Mouse (Mus musculus) midbrain, embryonic 14.5 days (tissue): ENCODE results near the gene Coq8a. TPM values are rescaled to one million over a fixed set of nuclear protein-coding genes. Genes with fewer than 3 reads are reported as not detected.

Source experiments
- ATAC-seq: fragments of 200-750 bp; cut with Nextera tagmentation; 2 replicates; pipeline ENCODE4 v1.8.0; 2017; ENCODE audit warnings: moderate number of reproducible peaks, moderate library complexity; ENCODE audit not compliant: low FRiP score, low TSS enrichment
- DNase-seq: peaks from one replicate; pipeline ENCODE4 v3.0.0-alpha.2; 2015
- H3K27ac ChIP-seq: fragments of 300-500 bp; sonication (generic); replicated peaks from 2 replicates; pipeline ENCODE4 v1.5.1; 2014; ENCODE audit warnings: mild to moderate bottlenecking, low read depth, low read length, moderate library complexity
- H3K27me3 ChIP-seq: fragments of 300-500 bp; sonication (generic); 2 replicates; pipeline ENCODE4 v1.6.1; 2014; ENCODE audit warnings: low read length, control low read depth, mixed read lengths; ENCODE audit not compliant: control insufficient read depth, insufficient read depth
- H3K36me3 ChIP-seq: fragments of 300-500 bp; sonication (generic); 2 replicates; pipeline ENCODE4 v1.6.1; 2014; ENCODE audit warnings: low read length, control low read depth; ENCODE audit not compliant: control insufficient read depth, insufficient read depth
- H3K4me1 ChIP-seq: fragments of 300-500 bp; sonication (generic); 2 replicates; pipeline ENCODE4 v1.6.1; 2014; ENCODE audit warnings: mild to moderate bottlenecking, antibody characterized with exemption, low read length, control low read depth; ENCODE audit not compliant: control insufficient read depth, insufficient read depth
- H3K4me2 ChIP-seq: fragments of 300-500 bp; sonication (generic); 2 replicates; pipeline ENCODE4 v1.6.1; 2014; ENCODE audit warnings: mild to moderate bottlenecking, low read length, moderate library complexity
- H3K4me3 ChIP-seq: fragments of 300-500 bp; sonication (generic); replicated peaks from 2 replicates; pipeline ENCODE4 v1.5.1; 2014; ENCODE audit warnings: low read depth, low read length
- H3K9ac ChIP-seq: fragments of 300-500 bp; sonication (generic); replicated peaks from 2 replicates; pipeline ENCODE4 v1.6.1; 2014; ENCODE audit warnings: mild to moderate bottlenecking, low read length, moderate library complexity
- H3K9me3 ChIP-seq: fragments of 300-500 bp; sonication (generic); 2 replicates; pipeline ENCODE4 v1.6.1; 2016; ENCODE audit warnings: low read length, control low read depth, mixed read lengths; ENCODE audit not compliant: control insufficient read depth
- WGBS: fragments of 180-500 bp; shearing (Covaris S2); extraction: QIAGEN DNeasy Blood & Tissue Kit; methylation state at CpG from one replicate; pipeline ENCODE4 v1.1.7; 2014; 5-methylcytosine and 5-hydroxymethylcytosine counted together
- polyA plus RNA-seq: library from polyadenylated mRNA; unstranded; fragments of >200 nt; fragmentation: Nextera tagmentation; extraction: Ambion mirVana; gene quantifications from 2 replicates; pipeline ENCODE4 v1.2.1, GENCODE M21; 2014

Gene Coq8a
- polyA plus RNA-seq, 1 experiment from 2014 or later, result 2.1 TPM

GRCm38 (mm10) chr1:180226766-180227165 is 27.4 kb upstream of the Coq8a start:
- Histone ChIP-seq H3K36me3 (no peaks in the 10 kb centered on the region), H3K27ac (peak overlapping the region; percentile 73), H3K4me1 (no peaks in the 10 kb centered on the region; the same call in 1 of the 2 replicates), H3K4me2 (peak overlapping the region; percentile 59), H3K9ac (no peak overlapping the region), H3K27me3 (no peaks in the 10 kb centered on the region), H3K4me3 (no peak overlapping the region), H3K9me3 (no peaks in the 10 kb centered on the region)
- ATAC-seq (no peak), DNase-seq (no peak)
- WGBS, result 83% methylated on average over 3 of the region's 3 CpGs

- 17% methylated on average over 12 of the region's 12 CpGs for WGBS
- Histone ChIP-seq H3K27ac (peak overlapping the region; percentile 73), H3K9me3 (no peaks in the 10 kb centered on the region), H3K36me3 (no peaks in the 10 kb centered on the region), H3K4me1 (no peaks in the 10 kb centered on the region; the same call in 1 of the 2 replicates), H3K27me3 (no peaks in the 10 kb centered on the region), H3K9ac (peak overlapping the region; percentile 55), H3K4me2 (peak overlapping the region; percentile 59), H3K4me3 (peak overlapping the region; percentile 40)
- ATAC-seq (peak; percentile 64; the same call in 1 of the 2 replicates), DNase-seq (peak; percentile 51)
These were observed 26.9 kb upstream of the Coq8a start for GRCm38 (mm10) chr1:180226221-180226713.

GRCm38 (mm10) chr1:180225500-180226220 is 26.3 kb upstream of the Coq8a start:
- H3K27me3 ChIP-seq, result no peaks in the 10 kb centered on the region
- H3K9ac ChIP-seq, result peak overlapping the region; percentile 55
- peak; percentile 83 for DNase-seq
- no peaks in the 10 kb centered on the region for H3K36me3 ChIP-seq
- ATAC-seq, result peak; percentile 79; the same call in 1 of the 2 replicates
- peak overlapping the region; percentile 40 for H3K4me3 ChIP-seq
- WGBS, result 16% methylated on average over 21 of the region's 21 CpGs
- peak overlapping the region; percentile 73 for H3K27ac ChIP-seq
- H3K9me3 ChIP-seq, result no peaks in the 10 kb centered on the region
- no peaks in the 10 kb centered on the region; the same call in 1 of the 2 replicates for H3K4me1 ChIP-seq
- peak overlapping the region; percentile 59 for H3K4me2 ChIP-seq

- Histone ChIP-seq H3K27ac (no peak overlapping the region), H3K9ac (no peak overlapping the region), H3K9me3 (no peaks in the 10 kb centered on the region), H3K4me1 (no peaks in the 10 kb centered on the region; the same call in 1 of the 2 replicates), H3K4me3 (no peak overlapping the region), H3K27me3 (no peaks in the 10 kb centered on the region), H3K4me2 (no peak overlapping the region), H3K36me3 (no peaks in the 10 kb centered on the region)
- WGBS, result 95% methylated on average over 1 of the region's 1 CpGs
- DNase-seq (no peak), ATAC-seq (no peak)
These were observed 22.6 kb upstream of the Coq8a start for GRCm38 (mm10) chr1:180222007-180222406.

- H3K27me3 ChIP-seq, result no peaks in the 10 kb centered on the region
- no peak overlapping the region for H3K4me2 ChIP-seq
- H3K4me1 ChIP-seq, result no peaks in the 10 kb centered on the region; the same call in 1 of the 2 replicates
- H3K9ac ChIP-seq, result no peak overlapping the region
- ATAC-seq, result no peak
- H3K36me3 ChIP-seq, result no peaks in the 10 kb centered on the region
- WGBS, result 92% methylated on average over 19 of the region's 19 CpGs
- no peaks in the 10 kb centered on the region for H3K9me3 ChIP-seq
- no peak overlapping the region for H3K4me3 ChIP-seq
- no peak overlapping the region for H3K27ac ChIP-seq
- DNase-seq, result no peak
These were observed 21.6 kb upstream of the Coq8a start for GRCm38 (mm10) chr1:180220791-180221542.

GRCm38 (mm10) chr1:180216541-180217276 is 17.3 kb upstream of the Coq8a start:
- DNase-seq, result no peak
- ATAC-seq, result no peak
- Histone ChIP-seq H3K4me2 (no peak overlapping the region), H3K4me1 (no peaks in the 10 kb centered on the region), H3K4me3 (no peak overlapping the region), H3K36me3 (no peaks in the 10 kb centered on the region), H3K27me3 (no peaks in the 10 kb centered on the region), H3K27ac (no peak overlapping the region), H3K9ac (no peak overlapping the region), H3K9me3 (no peaks in the 10 kb centered on the region)
- WGBS, result 56% methylated on average over 5 of the region's 5 CpGs

- ATAC-seq, result peak; percentile 64
- peak; percentile 85 for DNase-seq
- WGBS, result 18% methylated on average over 4 of the region's 4 CpGs
- no peak overlapping the region for H3K4me2 ChIP-seq
- no peaks in the 10 kb centered on the region for H3K36me3 ChIP-seq
- no peak overlapping the region for H3K4me3 ChIP-seq
- no peaks in the 10 kb centered on the region for H3K4me1 ChIP-seq
- H3K9ac ChIP-seq, result no peak overlapping the region
- no peaks in the 10 kb centered on the region for H3K27me3 ChIP-seq
- no peaks in the 10 kb centered on the region for H3K9me3 ChIP-seq
- no peak overlapping the region for H3K27ac ChIP-seq
These were observed 15.6 kb upstream of the Coq8a start for GRCm38 (mm10) chr1:180215044-180215443.

- H3K4me2 ChIP-seq, result no peak overlapping the region
- no peaks in the 10 kb centered on the region for H3K4me1 ChIP-seq
- no peaks in the 10 kb centered on the region for H3K9me3 ChIP-seq
- H3K36me3 ChIP-seq, result no peaks in the 10 kb centered on the region
- H3K27me3 ChIP-seq, result no peaks in the 10 kb centered on the region
- 93% methylated on average over 5 of the region's 5 CpGs for WGBS
- no peak for ATAC-seq
- no peak overlapping the region for H3K27ac ChIP-seq
- DNase-seq, result no peak
- H3K4me3 ChIP-seq, result no peak overlapping the region
- H3K9ac ChIP-seq, result no peak overlapping the region
These were observed 13.5 kb upstream of the Coq8a start for GRCm38 (mm10) chr1:180212911-180213310.
